Mouse (Mus musculus) adrenal gland (tissue): ENCODE measurements around the gene Olfr1386.
"Not testable (repeated sequence)": the region's sequence is repeated elsewhere in the genome, so short reads cannot be mapped to it uniquely, and the experiment has no call there.

Source experiments
- intact Hi-C: fragments of 180-260 bp; cut with DNase I; formaldehyde crosslinking; loops from one replicate; pipeline ENCODE4 v1.15.1; 2025
- long read RNA-seq, 2 experiments: library from polyadenylated mRNA; unstranded; transcript quantifications; one replicate each; pipeline ENCODE4 v2.0.0; 2020; ENCODE audit warnings: borderline replicate concordance in 1 of 2; ENCODE audit not compliant: insufficient replicate concordance in 1 of 2

Olfr1386 gene
- long read RNA-seq, experiment 1 = 0 reads
- long read RNA-seq, experiment 2 = 0 reads

- intact Hi-C loops = not testable (repeated sequence)
Measured at GRCm38 (mm10) chr11:49464746-49465145, at the start of gene Olfr1386. Olfr1386 (plus strand) TSS chr11:49465046.

- intact Hi-C loops = no loop called here
Measured at GRCm38 (mm10) chr11:49422767-49423166, 42.1 kb upstream of the Olfr1386 start, which contains the start of gene Olfr1389. Olfr1389 (plus strand) TSS chr11:49423067.

- intact Hi-C loops = no loop called here
Measured at GRCm38 (mm10) chr11:49425257-49425927, 39.5 kb upstream of the Olfr1386 start.

- intact Hi-C loops = no loop called here
Measured at GRCm38 (mm10) chr11:49429641-49430040, 35.2 kb upstream of the Olfr1386 start.

GRCm38 (mm10) chr11:49436411-49436810 is 28.4 kb upstream of the Olfr1386 start, which contains the start of gene Olfr1388:
Olfr1388 (plus strand) TSS chr11:49436624.
- intact Hi-C loops = no loop called here

GRCm38 (mm10) chr11:49455043-49455442 is 9.8 kb upstream of the Olfr1386 start, which contains the start of gene Olfr1387:
Olfr1387 (plus strand) TSS chr11:49455343.
- intact Hi-C loops = no loop called here

GRCm38 (mm10) chr11:49485973-49486372 is 21.1 kb downstream of the Olfr1386 start:
- intact Hi-C loops = no loop called here

- intact Hi-C loops = not testable (repeated sequence)
Measured at GRCm38 (mm10) chr11:49488770-49489169, 23.9 kb downstream of the Olfr1386 start, which contains the start of gene Olfr1385. Olfr1385 (plus strand) TSS chr11:49489070.

- intact Hi-C loops = no loop called here
Measured at GRCm38 (mm10) chr11:49518086-49518485, 53.2 kb downstream of the Olfr1386 start.

- intact Hi-C loops = no loop called here
Measured at GRCm38 (mm10) chr11:49519348-49519747, 54.5 kb downstream of the Olfr1386 start, which contains the start of gene Olfr1383. Olfr1383 (plus strand) TSS chr11:49519648.
